Mouse (Mus musculus) v-Abl transformed pro-B cells (cell line): ENCODE results near the gene Lipe.

Experiments used
- in situ Hi-C, 2 experiments: fragments of 400-800 bp; cut with MboI; formaldehyde crosslinking; loops; one replicate each; pipeline ENCODE4 v1.15.1; 2025; ENCODE audit not compliant: unreplicated experiment in 2 of 2

The Lipe gene

DNA sequence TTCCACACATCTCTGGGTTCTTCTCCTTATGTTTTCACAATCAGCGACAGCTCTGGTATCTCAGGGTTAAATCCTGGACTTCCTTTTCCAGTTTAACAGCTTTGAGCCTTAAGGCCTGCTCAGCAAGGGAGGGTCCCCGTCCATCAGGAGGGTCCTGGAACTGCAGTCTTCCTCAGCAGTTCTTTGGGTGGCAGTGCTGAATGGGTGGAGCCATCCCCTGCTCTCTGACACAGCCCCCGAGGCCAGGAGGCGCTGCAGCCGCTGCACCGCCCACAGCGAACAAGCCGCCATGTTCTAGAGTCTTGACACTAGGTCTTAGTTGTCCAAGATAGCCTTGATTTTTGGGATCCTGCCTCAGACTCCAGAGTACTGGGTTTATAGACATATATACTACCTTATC lies 21.0 kb upstream of the Lipe start:
- in situ Hi-C loops: no loop called here

DNA sequence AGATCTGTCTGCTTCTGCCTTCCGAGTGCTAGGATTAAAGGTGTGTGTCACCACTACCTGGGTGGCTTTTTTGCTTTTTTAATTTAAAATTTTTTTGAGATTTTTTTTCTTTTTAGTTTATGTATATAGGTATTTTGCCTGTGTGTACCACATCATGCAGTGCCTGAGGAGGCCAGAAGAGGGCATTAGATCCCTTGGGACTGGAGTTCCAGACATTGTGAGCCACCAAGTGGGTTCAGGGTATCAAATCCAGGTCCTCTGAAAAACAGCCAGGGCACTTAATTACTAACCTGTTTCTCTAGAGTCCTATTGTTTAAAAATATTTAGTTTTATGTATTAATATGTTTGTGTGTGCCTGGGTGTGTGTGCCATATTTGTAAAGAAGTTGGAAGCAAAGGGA lies 19.1 kb upstream of the Lipe start:
- in situ Hi-C loops: no loop called here

DNA sequence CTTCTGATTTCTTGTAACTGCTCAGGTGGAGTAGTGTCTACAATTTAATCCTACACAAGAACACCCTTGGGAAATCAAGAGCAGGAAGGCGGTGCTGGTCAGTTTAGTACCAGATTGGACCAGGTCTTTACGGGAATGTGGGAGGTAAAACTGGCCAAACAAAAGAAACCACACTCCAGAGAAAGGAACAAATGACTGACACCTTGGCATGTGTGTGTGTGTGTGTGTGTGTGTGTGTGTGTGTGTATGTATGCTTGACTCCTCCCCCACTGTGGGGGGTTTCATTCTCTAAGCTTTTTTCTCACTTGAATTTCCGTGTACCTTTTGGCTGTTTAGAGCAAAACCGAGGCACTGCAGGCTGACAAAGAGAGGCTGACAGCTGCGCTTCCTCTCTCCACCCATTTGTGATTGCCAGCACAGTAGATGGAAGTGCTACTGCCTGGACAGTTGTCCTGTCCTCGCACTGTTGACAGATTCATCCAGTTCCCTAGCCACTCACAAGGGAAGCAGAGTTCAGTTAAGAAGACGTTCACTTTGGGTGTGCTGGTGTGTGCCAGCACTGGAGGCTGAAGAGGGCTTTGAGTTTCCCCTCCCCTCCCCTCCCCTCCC lies 14.4 kb upstream of the Lipe start, which contains the start of gene Cxcl17:
TSS of gene Cxcl17 (minus strand) at position 54 of the 609 bp plus-strand sequence.
- in situ Hi-C loops: no loop called here

DNA sequence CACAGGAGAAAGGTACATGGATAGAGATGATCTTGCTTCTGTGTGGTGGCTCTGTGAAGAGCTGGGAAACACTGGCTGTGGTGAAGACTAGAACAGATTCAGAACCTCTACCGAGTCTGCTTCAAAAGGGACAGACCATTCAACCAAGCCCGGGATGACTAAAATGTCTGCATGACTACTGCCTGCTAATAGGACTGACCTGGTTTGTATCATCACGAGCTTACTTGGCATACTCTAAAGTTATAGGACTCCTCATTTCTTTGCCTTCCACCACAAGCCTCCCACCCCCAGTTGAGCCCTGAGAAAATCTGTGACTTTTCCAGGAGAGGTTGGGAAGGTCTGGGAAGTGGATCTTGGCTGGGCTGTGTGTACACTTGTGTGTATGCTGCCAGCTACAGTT lies 13.4 kb upstream of the Lipe start:
- in situ Hi-C loops: no loop called here

DNA sequence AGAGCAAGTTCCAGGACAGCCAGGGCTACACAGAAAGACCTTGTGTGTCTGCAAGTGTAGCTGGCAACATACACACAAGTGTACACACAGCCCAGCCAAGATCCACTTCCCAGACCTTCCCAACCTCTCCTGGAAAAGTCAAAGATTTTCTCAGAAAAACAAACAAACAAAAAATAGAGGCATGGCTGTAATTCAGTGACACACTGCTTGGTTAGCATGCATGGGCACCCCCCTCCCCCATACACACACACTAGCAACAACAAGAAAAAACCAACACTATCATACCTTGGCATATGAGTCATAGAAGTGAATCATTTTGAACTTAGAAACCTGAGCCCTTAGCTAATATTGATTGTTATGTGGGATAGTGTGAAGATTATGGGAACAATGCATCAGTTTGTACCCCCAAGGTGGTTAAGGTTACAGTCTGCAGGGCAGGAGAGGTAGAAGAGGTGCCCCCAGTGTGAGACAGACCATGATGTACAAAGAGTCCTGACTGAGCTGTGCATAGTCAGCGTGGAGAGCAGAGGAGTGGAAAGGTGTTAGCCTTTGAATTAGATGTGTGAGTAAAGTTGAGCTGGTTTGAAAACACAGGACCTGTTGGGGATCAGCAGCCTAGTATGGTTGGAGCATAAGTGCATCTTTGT lies 12.6 kb upstream of the Lipe start:
- in situ Hi-C loops: no loop called here

DNA sequence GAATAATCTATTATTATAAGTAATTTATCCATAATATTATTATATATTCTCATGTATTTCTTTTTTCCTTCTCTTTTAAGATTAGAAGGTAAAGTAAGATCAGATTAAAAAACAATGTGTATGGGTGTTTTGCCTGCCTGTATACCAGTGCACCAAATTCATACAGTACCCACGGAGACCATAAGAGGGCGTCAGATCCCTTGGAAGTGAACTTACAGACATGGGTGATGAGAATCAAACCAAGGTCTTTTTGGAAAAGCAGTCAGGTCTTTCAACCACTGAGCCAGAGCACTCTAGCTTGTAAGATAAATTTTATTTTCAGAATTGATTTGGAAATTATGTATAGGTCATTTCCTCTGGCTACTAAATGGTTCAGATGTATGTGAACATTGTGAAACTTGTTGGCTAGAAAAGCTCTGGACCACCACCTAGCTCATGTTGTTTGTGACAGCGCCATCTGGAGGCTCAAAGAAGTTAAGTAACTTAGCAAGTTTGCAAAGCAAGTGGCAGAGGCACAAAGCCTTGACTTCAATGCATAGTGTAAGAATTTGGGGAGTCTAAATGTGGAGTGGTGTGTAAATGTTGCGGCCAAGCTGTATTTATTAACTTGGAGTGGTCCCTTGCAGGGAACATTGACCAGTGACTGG lies 10.7 kb upstream of the Lipe start:
- in situ Hi-C loops: no loop called here

DNA sequence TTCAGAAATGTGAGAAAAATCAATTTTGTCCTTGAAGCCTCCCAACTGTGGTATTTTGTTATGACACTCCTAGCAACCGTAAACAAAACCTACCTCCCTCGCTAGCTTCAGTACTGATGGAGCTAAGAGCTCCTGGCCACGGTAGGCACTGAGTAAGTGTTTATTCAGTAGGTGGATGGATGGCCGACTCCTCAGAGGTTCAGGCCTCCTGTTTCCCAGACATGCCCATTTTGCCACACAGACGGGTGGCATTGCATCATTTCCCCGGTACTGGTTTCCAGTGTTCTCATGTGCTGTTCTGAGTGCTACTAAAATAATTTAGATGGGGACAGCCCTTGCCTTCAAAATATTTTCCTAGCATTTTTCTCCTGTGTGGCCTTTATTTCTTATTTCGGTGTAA lies 8.0 kb upstream of the Lipe start:
- in situ Hi-C loops: no loop called here

DNA sequence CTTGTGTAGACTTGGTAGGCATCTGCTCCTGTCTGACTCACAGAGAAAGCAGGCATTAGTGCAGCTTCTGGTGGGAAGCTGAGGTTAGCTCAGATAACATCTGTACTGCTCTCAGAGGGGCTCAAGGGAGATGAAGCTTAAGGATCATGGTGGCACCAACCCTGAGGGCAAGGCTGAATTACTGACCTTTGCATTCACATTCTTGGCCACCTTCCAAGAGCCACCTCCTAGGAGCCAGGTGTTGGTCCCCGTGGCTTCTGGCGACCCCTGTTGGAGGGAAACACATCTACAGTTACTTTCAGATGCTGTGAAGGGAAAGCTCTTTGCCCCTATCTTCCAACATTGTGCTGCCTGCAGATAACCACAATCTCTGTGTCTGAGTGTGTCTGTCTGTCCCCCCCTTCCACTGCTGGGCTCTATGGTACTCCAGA lies 4.2 kb upstream of the Lipe start:
- in situ Hi-C loops: loop anchor here (5.0 kb wide), 4 partner anchors 75 to 375 kb away; no protein-coding TSS in a partner anchor

DNA sequence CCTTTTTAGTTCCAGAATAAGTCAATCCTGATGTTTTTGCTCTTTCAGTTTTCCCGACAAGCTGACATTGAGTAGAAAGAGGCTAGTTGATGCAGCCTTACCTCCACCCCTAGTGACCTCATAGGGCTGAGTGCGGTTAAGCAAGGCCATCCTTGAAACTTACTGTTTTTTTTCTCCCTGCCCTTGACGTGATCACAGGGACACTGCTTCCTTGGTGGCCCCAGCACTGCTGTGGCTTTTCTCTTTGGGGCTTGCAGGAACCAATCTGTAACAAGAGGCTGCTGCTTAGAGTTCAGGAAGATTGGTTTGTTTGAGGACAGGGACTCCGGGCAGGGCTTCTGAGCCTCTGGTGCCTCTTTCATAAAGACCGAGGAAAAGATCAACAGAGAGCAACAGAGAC lies 3.5 kb upstream of the Lipe start:
- in situ Hi-C loops: loop anchor here (5.0 kb wide), 4 partner anchors 75 to 375 kb away; no protein-coding TSS in a partner anchor

DNA sequence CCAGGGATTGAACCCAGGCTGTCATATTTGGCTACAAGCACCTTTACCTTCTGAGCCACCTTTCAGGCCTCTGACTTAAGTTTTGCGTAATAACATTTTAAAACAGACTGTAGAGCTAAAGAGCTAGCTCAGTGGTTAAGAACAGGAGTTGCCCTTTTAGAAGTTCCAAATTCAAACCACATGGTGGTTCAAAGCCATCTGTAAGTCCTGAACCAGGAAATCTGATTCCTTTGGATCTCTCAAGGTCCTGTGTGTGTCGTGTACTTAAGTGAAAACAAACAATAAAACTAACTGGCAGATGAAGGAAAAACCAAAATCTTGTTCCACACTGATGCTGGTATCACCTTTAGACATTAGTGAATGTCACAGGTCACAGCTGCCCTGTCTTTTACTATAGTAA lies 3.0 kb upstream of the Lipe start:
- in situ Hi-C loops: loop anchor here (5.0 kb wide), 4 partner anchors 74 to 374 kb away; no protein-coding TSS in a partner anchor

DNA sequence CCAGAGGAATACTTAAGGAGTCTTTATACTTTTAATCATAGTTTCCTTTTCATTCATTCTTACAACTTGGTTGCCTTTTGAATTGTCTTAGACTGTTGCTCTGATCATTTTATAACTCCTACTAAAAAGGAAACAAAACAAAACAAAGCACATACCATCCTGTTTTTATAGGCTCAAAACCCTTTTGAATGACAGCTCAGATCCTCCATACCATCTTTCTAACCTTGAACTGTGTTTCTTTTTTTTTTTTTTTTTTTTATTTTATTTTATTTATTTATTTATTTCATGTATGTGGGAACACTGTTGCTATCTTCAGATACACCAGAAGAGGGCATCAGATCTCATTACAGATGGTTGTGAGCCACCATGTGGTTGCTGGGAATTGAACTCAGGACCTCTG lies 518 bp upstream of the Lipe start:
- in situ Hi-C loops: loop anchor here in 1 of 2 experiments (10.0 kb wide), 1 partner anchor 294 kb away; no protein-coding TSS in a partner anchor

DNA sequence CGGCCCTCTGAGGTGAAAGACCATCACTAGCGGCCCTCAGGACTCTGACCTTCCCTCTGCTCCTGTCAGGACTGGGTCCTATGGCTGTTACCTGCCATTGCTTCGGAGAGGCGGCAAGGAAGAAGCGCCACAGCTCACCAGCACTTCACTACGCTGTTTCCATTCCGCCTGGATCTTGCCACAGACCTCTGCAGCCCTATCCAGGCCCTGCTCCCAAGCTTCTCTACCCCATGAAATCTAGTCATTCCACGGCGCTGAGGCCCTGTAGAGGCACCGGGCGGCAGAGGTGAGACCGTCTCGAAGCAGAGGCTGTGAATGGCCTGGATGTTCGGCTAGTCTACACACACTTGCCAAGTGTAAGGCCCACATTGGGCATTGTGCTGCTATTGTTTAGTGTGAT lies 1.9 kb downstream of the Lipe start:
- in situ Hi-C loops: loop anchor here in 1 of 2 experiments (10.0 kb wide), 1 partner anchor 292 kb away; no protein-coding TSS in a partner anchor

DNA sequence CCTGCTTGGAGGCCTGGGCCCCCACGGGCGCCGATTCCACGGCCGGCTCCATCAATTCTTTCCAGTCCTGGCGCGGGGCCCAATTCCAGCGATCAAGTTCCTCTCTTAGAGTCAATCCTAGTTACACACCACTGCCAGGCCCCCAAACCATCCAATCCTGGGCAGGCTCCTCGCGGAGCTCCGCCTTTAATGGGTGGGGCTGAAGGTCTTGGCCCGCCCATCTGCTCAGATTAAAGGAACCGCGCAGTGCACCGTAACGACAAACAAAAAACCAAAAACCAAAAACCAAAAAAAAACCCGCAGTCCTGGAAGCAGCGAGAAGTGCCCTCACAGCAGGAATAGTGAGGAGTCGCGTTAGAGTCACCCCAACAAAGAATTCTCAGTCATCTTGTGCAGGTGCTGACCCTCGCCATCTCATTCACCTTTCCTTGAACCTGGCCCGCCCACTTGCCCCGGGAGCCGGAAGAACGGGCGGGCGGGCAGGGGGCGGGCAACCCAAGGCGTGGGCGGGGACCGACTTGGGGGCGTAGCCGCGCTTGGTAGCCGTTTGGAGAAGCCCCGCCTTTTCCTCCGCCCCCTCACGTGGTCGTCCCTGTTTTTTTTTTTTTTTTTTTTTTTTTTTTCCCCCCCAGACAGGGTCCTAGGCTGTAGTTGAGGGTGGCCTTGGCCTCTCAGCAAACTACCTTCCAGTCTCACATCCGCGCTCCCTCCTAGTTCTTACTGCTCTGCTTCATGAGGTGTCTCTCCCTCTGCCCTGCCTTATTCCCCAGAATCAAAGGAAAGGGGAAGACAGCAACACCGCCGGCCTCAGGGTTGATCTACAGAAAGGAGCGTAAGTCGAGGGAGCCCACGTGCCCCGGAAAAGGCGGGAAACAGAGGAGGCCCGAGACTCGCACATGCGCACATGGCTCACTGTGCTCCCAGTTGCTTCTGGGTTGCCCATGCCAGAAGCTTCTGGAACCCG lies 2.7 kb downstream of the Lipe start:
- in situ Hi-C loops: loop anchor here in 1 of 2 experiments (10.0 kb wide), 1 partner anchor 291 kb away; no protein-coding TSS in a partner anchor

DNA sequence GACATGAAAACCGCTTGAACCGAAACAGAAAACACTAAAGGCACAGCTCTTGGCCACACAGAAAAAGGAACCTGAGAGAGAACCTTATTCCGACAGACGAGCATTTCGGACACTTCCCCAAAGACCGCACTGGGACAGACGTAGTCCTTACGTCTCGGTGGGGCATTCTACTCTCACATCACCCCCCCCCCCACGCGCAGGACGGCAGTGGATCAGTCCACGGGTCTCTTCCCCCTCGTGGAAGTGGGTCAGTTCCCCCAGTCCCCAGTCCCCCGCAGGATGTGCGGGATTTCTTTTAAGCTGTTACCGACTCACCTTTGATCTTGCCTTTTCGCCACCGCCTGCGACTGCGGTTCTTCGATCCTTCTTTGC lies 3.3 kb downstream of the Lipe start:
- in situ Hi-C loops: loop anchor here in 1 of 2 experiments (10.0 kb wide), 1 partner anchor 290 kb away; no protein-coding TSS in a partner anchor

DNA sequence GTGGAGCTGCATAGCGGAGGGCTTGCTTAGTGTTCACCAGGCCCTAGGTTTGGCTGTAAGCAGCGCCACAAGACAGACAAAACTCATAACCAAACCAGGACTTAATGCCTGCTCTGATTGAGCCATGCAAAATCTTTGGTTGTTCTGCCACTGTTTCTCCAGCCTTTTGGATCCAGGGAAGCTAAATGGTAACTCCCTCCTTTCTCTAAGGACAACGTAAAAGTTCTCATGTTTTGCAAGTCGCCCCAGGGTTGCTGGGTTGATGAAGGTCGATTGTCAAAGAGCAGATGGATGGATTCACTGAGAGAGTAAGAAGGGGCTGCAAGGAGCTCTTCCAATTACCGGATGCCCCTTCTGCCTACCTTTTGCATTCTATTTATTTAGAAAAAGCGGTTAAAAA lies 3.8 kb downstream of the Lipe start:
- in situ Hi-C loops: loop anchor here in 1 of 2 experiments (10.0 kb wide), 1 partner anchor 290 kb away; no protein-coding TSS in a partner anchor

DNA sequence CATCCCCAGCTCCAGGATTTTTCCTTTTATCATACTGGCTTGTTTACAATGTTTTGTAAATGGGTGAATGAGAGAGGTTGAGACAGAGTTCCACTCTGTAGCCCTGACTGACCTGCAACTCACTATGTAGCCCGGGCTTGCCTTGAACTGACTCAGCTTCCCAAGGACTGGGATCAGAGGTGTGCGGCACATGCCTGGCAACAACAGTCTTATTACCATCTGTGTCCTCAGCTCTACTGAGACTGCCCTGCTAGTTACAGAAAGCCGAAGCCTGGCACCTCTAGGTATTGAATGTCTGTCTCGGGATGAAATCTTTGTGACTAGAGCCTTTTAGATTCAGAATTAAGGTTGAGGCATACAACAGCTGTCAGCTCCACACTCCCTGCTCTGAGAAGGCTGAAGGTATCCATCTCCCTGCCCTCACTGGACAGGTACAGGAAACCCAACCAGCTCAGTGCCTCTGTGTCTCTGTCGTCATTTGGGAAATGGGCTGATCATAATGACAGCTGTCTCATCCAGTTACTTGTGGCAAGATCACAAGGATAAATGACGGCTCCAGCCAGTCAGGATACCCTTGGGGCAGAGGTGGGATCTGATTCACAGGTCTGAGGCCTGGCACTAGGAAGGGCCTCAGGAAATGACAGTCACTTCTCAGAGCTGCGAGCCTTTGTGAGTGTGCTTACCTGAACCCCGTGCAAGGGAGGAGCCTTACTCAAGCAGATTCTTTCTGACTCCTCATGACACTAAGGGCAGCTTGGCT lies 4.9 kb downstream of the Lipe start:
- in situ Hi-C loops: loop anchor here in 1 of 2 experiments (10.0 kb wide), 1 partner anchor 289 kb away; no protein-coding TSS in a partner anchor

DNA sequence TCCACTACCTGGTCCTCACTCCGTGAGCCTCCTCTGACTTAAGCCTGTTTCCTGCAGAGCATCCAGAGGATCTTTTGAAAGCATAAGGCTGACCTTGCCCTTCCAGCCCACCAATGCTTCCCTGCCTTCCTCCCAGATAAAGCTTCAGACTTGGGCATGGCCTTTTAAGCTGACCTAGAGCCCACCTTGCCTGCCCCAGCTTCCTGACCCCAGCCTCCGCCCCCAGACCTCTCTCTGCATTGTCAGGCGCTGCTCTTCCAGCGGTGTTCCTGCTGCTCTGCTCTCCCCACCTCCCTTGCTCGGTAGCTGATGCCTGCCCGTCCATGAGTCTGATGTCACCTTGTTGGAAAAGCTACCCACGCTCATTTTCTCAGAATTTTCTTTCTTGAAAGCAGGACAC lies 5.7 kb downstream of the Lipe start:
- in situ Hi-C loops: loop anchor here in 1 of 2 experiments (10.0 kb wide), 1 partner anchor 288 kb away; no protein-coding TSS in a partner anchor

DNA sequence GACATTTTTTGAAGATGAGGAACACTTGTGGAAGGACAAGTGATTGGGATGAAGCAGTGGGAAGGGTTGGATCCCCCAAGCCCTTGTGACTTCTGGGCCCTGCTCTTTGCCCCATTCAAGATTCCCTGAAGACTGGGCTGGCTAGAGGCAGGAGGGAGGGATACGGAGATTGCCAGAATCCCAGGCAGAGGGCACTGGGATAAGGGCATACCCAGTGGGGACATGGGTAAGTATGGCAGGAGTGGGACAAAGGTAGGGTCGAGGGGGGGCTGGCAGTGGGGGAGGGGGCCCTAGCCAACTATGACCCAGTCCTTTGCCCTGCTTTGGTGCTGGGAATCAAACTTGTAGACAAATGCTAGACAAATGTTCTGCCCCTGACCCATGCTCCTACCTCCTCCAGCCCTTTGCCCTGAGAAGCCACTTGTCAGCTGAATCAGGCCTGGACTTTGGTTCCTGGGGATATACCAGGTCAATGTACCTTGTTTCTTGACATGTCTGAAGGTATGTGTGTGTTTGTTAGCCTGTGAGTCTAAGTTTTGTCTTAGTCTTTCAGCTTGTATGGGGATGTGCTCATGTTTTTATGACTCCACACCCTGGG lies 6.6 kb downstream of the Lipe start:
- in situ Hi-C loops: loop anchor here in 1 of 2 experiments (10.0 kb wide), 1 partner anchor 287 kb away; no protein-coding TSS in a partner anchor

DNA sequence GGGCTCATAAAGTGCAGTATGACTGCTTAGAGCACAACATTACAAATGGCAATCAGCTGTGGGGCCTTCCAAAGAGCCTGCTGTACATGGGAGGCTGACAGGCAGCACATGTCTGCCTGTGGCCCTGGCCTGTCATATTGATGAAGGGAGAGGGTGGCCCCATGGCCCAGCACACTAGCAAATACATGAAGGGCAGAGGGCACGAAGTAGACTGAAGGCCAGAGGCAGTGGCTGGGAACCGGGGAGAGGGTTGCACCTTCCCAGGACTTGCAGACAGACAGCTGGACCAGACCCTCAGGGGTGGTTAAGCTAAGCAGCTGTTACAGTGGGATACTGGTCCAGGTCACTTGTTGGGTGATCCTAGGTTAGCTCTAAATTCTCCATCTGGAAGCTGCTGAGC lies 7.5 kb downstream of the Lipe start:
- in situ Hi-C loops: loop anchor here in 1 of 2 experiments (10.0 kb wide), 1 partner anchor 286 kb away; no protein-coding TSS in a partner anchor
